In the genomic region with DNA sequence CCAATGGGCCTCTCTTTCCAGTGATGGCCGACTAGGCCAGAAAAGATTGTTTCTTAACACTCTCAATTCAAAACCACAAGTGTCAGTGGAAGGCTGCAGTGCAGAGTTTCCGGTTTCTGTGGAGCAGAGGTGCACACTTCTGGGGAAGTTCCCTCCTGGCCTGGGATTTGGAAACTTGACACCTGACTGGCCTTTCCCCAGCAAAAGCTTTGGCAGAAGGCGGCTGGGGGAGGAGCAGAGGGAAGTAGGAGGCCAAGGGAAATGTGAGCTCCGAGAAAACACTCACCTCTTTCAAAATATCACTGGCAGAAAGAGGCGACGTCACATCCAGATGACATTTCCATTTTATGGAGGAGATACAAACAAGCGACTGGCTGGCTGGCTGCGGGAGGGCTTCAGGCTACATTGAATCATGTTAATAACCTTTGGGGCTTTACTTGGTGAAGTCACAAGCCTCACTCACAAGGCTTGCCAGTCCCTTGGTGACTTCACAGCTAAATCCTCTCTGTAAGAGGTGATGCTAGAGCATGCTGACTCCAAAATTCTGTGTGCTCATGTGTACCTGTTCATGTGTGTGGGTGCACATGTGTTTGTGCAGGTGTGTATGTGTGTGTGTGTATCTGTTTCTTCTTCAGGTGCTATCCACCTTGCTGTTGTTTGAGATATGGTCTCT, we compare ENCODE assay signal across 10 mouse cellular contexts. TPM values are rescaled to one million over a fixed set of nuclear protein-coding genes. Genes with fewer than 3 reads are reported as not detected.
DNase-seq lines count a peak whose midpoint lies in the region; ATAC-seq lines count a peak whose summit lies in the region.
"Had no signal": no experiment of that assay in that cellular context is flagged by ENCODE, and none has a peak within 500 bp of the region (broad histone marks: within the 10 kb centered on the region; RNA-seq: fewer than 3 reads in every experiment).

No protein-coding gene starts in this region.

- H3K27ac ChIP-seq in liver, embryonic 12.5 days = no peak overlapping the region
- H3K27ac ChIP-seq in intestine, embryonic 15.5 days = no peak overlapping the region
- peak overlapping the region; percentile 77 for H3K27ac ChIP-seq in lung, embryonic 15.5 days

- 14% methylated on average over 8 of the region's 8 CpGs for WGBS in liver, embryonic 12.5 days (ENCODE audit: insufficient replicate concordance)
- 10% methylated on average over 8 of the region's 8 CpGs for WGBS in intestine, embryonic 15.5 days
- WGBS in lung, embryonic 15.5 days = 1% methylated on average over 8 of the region's 8 CpGs

- no peaks in the 10 kb centered on the region for H3K36me3 ChIP-seq in liver, embryonic 12.5 days
- no peaks in the 10 kb centered on the region for H3K36me3 ChIP-seq in intestine, embryonic 15.5 days
- H3K36me3 ChIP-seq in lung, embryonic 15.5 days = no peaks in the 10 kb centered on the region

- H3K9ac ChIP-seq in liver, embryonic 12.5 days = no peak overlapping the region
- H3K9ac ChIP-seq in intestine, embryonic 15.5 days = no peak overlapping the region
- H3K9ac ChIP-seq in lung, embryonic 15.5 days = no peak overlapping the region

- DNase-seq in liver = peak; percentile 35
- DNase-seq in gastrocnemius, postnatal 10 days = peak; percentile 72
- DNase-seq in right cerebral cortex, postnatal 36 days (ENCODE audit: low spot score in 2 of 2) = no peak
- DNase-seq in c-Kit-positive CD71-positive TER-119-positive erythroid progenitor cells, embryonic 14.5 days (ENCODE audit: low spot score) = no peak
- DNase-seq in frontal cortex, postnatal 36 days (ENCODE audit: low spot score in 2 of 2) = no peak

- no peaks in the 10 kb centered on the region for H3K9me3 ChIP-seq in liver, embryonic 12.5 days (replicated peaks)
- no peaks in the 10 kb centered on the region for H3K9me3 ChIP-seq in intestine, embryonic 15.5 days
- H3K9me3 ChIP-seq in lung, embryonic 15.5 days = no peaks in the 10 kb centered on the region

- H3K27me3 ChIP-seq in liver, embryonic 12.5 days (replicated peaks) = 0 out of 2 replicates have a peak, but pooled peaks cover 4% of the 10 kb centered on the region
- H3K27me3 ChIP-seq in intestine, embryonic 15.5 days (replicated peaks) = no peaks in the 10 kb centered on the region
- no peaks in the 10 kb centered on the region for H3K27me3 ChIP-seq in lung, embryonic 15.5 days

- no peak overlapping the region for H3K4me3 ChIP-seq in liver, embryonic 12.5 days
- H3K4me3 ChIP-seq in intestine, embryonic 15.5 days (replicated peaks) = no peak overlapping the region
- no peak overlapping the region for H3K4me3 ChIP-seq in lung, embryonic 15.5 days

- H3K4me1 ChIP-seq in liver, embryonic 12.5 days = 0 out of 2 replicates have a peak, but pooled peaks cover 4% of the 10 kb centered on the region
- peaks cover 6% of the 10 kb centered on the region; the same call in 1 of the 2 replicates for H3K4me1 ChIP-seq in intestine, embryonic 15.5 days (replicated peaks)
- H3K4me1 ChIP-seq in lung, embryonic 15.5 days = peaks cover 20% of the 10 kb centered on the region

- H3K4me2 ChIP-seq in liver, embryonic 12.5 days = no peak overlapping the region
- H3K4me2 ChIP-seq in intestine, embryonic 15.5 days (replicated peaks) = peak overlapping the region; percentile 26; the same call in 1 of the 2 replicates
- H3K4me2 ChIP-seq in lung, embryonic 15.5 days = peak overlapping the region; percentile 35

- no peak for ATAC-seq in liver, embryonic 12.5 days
- peak; percentile 66 for ATAC-seq in intestine, embryonic 15.5 days
- ATAC-seq in lung, embryonic 15.5 days (ENCODE audit: borderline replicate concordance, extremely low read depth, low FRiP score, low TSS enrichment) = peak; percentile 84

RNA-seq across cellular contexts. Expression of gene C2cd4a, which starts 18.3 kb away (rescaled TPM):
- 6.4 and 6.5 TPM in 2 replicates for polyA plus RNA-seq in liver, embryonic 12.5 days (2016; fragmentation: Nextera tagmentation; extraction: Ambion mirVana)
- total RNA-seq in gastrocnemius, postnatal 10 days (2021) = under 1 TPM; 0.16 to 0.18 TPM
- polyA plus RNA-seq in intestine, embryonic 15.5 days (2015; fragmentation: Nextera tagmentation; extraction: Ambion mirVana) = 1.1 and 1.2 TPM in 2 replicates
- 0.98 and 1.3 TPM in 2 replicates for polyA plus RNA-seq in lung, embryonic 15.5 days (2015; fragmentation: Nextera tagmentation; extraction: Ambion mirVana)
- total RNA-seq: MEL had no signal

RNA-seq across cellular contexts. Expression of gene Vps13c, which starts 26.4 kb away (rescaled TPM):
- 9.7 and 11.7 TPM in 2 replicates for polyA plus RNA-seq in liver, embryonic 12.5 days (2016; fragmentation: Nextera tagmentation; extraction: Ambion mirVana)
- total RNA-seq in gastrocnemius, postnatal 10 days (2021) = 10 to 100 TPM; 26.0 to 26.5 TPM
- polyA plus RNA-seq in intestine, embryonic 15.5 days (2015; fragmentation: Nextera tagmentation; extraction: Ambion mirVana) = 5.2 and 5.6 TPM in 2 replicates
- polyA plus RNA-seq in lung, embryonic 15.5 days (2015; fragmentation: Nextera tagmentation; extraction: Ambion mirVana) = 5.0 and 5.6 TPM in 2 replicates

RNA-seq across cellular contexts. Expression of gene C2cd4b, which starts 54.6 kb away (rescaled TPM):
- 0.12 TPM in 1 of 2 replicates, not detected in the other for polyA plus RNA-seq in liver, embryonic 12.5 days (2016; fragmentation: Nextera tagmentation; extraction: Ambion mirVana)
- under 1 TPM in 1 of 2 experiments, not detected in 1; 0.38 TPM for total RNA-seq in gastrocnemius, postnatal 10 days (2021)
- polyA plus RNA-seq in intestine, embryonic 15.5 days (2015; fragmentation: Nextera tagmentation; extraction: Ambion mirVana) = 1.1 and 1.3 TPM in 2 replicates
- polyA plus RNA-seq in lung, embryonic 15.5 days (2015; fragmentation: Nextera tagmentation; extraction: Ambion mirVana) = 0.95 and 1.6 TPM in 2 replicates
- total RNA-seq: MEL had no signal
- polyA plus RNA-seq: liver, embryonic 16.5 days had no signal

Comparison
In these comparisons a context has a peak if more than half of its experiments do, and no peak if none do; other contexts are left out.
1. DNase-seq: peak in liver (single experiment) and gastrocnemius, postnatal 10 days (single experiment); none in right cerebral cortex, postnatal 36 days (0 of 2), c-Kit-positive CD71-positive TER-119-positive erythroid progenitor cells, embryonic 14.5 days (single experiment) and frontal cortex, postnatal 36 days (0 of 2).